Mouse (Mus musculus) CH12.LX (cell line): ENCODE measurements around the gene Matk.

Source experiments
- BHLHE40 ChIP-seq: IDR thresholded peaks from 2 replicates; pipeline ENCODE4 v1.6.1; 2011; ENCODE audit warnings: mild to moderate bottlenecking, low read depth, low read length, improper control_type of control experiment
- CTCF ChIP-seq, 2 experiments: IDR thresholded peaks in 1 of 2; conservative IDR thresholded peaks in 1 of 2; 2 replicates each; pipeline ENCODE4 v1.5.1; 2011 to 2012; ENCODE audit warnings: low read depth in 2 of 2, low read length in 2 of 2, improper control_type of control experiment in 1 of 2, inconsistent platforms in 1 of 2, mild to moderate bottlenecking in 1 of 2, moderate library complexity in 1 of 2
- ELF1 ChIP-seq: IDR thresholded peaks from 2 replicates; pipeline ENCODE4 v1.6.1; 2014; ENCODE audit warnings: low read depth, mild to moderate bottlenecking, inconsistent platforms, low read length, improper control_type of control experiment
- GABPA ChIP-seq: IDR thresholded peaks from 2 replicates; pipeline ENCODE4 v1.6.1; 2012; ENCODE audit warnings: low read depth, low read length, improper control_type of control experiment, inconsistent platforms; ENCODE audit not compliant: insufficient replicate concordance
- JUN ChIP-seq: IDR thresholded peaks from 2 replicates; pipeline ENCODE4 v1.6.1; 2011; ENCODE audit warnings: low read depth, mild to moderate bottlenecking, low read length, improper control_type of control experiment, moderate library complexity; ENCODE audit not compliant: insufficient read depth
- MAFK ChIP-seq: IDR thresholded peaks from 2 replicates; pipeline ENCODE4 v1.6.1; 2011; ENCODE audit warnings: low read length, improper control_type of control experiment; ENCODE audit not compliant: insufficient replicate concordance
- NRF1 ChIP-seq: IDR thresholded peaks from 2 replicates; pipeline ENCODE4 v1.6.1; 2014; ENCODE audit warnings: low read depth, mild to moderate bottlenecking, inconsistent platforms, low read length, improper control_type of control experiment, moderate library complexity
- POLR2A ChIP-seq: IDR thresholded peaks from 2 replicates; pipeline ENCODE4 v1.6.1; 2011; ENCODE audit warnings: low read depth, mild to moderate bottlenecking, improper control_type of control experiment, low read length
- UBTF ChIP-seq: IDR thresholded peaks from 2 replicates; pipeline ENCODE4 v1.6.1; 2012; ENCODE audit warnings: low read depth, mild to moderate bottlenecking, inconsistent platforms, low read length, improper control_type of control experiment, moderate library complexity

GRCm38 (mm10) chr10:81261025-81261424 is 8.3 kb downstream of the Matk start:
- no peak for TF ChIP-seq CTCF (conservative IDR thresholded peaks at IDR 0.05 in 1 of 2, IDR thresholded peaks at IDR 0.05 in 1 of 2; ENCODE audit: low read depth in 2 of 2, low read length in 2 of 2)
- TF ChIP-seq UBTF, result no peak
- no peak for TF ChIP-seq POLR2A
- peak; percentile 7; the same call in 1 of the 2 replicates for TF ChIP-seq JUN
- no peak for TF ChIP-seq GABPA
- TF ChIP-seq NRF1, result no peak
- TF ChIP-seq BHLHE40, result peak; percentile 52
- TF ChIP-seq ELF1, result 0 out of 2 replicates have a peak, but pooled peaks have one; percentile 37
- 0 out of 2 replicates have a peak, but pooled peaks have one; percentile 44 for TF ChIP-seq MAFK
